Mouse (Mus musculus) kidney, embryonic 16.5 days (tissue): ENCODE data around the gene Gramd1b. TPM values are rescaled to one million over a fixed set of nuclear protein-coding genes. Genes with fewer than 3 reads are reported as not detected.

Source experiments
- ATAC-seq: fragments of 200-750 bp; cut with Nextera tagmentation; 2 replicates; pipeline ENCODE4 v1.8.0; 2017; ENCODE audit warnings: moderate TSS enrichment; ENCODE audit not compliant: low FRiP score, low TSS enrichment
- H3K27ac ChIP-seq: fragments of 300-500 bp; sonication (generic); 2 replicates; pipeline ENCODE4 v1.5.1; 2014; ENCODE audit warnings: low read length
- H3K27me3 ChIP-seq: fragments of 300-500 bp; sonication (generic); 2 replicates; pipeline ENCODE4 v1.6.1; 2014; ENCODE audit warnings: low read length, control low read depth, mixed read lengths; ENCODE audit not compliant: insufficient read depth
- H3K36me3 ChIP-seq: fragments of 300-500 bp; sonication (generic); 2 replicates; pipeline ENCODE4 v1.6.1; 2014; ENCODE audit warnings: low read length, control low read depth, mixed read lengths; ENCODE audit not compliant: insufficient read depth
- H3K4me1 ChIP-seq: fragments of 300-500 bp; sonication (generic); 2 replicates; pipeline ENCODE4 v1.6.1; 2014; ENCODE audit warnings: low read length, control low read depth, mixed read lengths; ENCODE audit not compliant: insufficient read depth
- H3K4me2 ChIP-seq: fragments of 300-500 bp; sonication (generic); replicated peaks from 2 replicates; pipeline ENCODE4 v1.6.1; 2014; ENCODE audit warnings: low read depth, low read length
- H3K4me3 ChIP-seq: fragments of 300-500 bp; sonication (generic); 2 replicates; pipeline ENCODE4 v1.5.1; 2014; ENCODE audit warnings: mild to moderate bottlenecking, low read length
- H3K9ac ChIP-seq: fragments of 300-500 bp; sonication (generic); replicated peaks from 2 replicates; pipeline ENCODE4 v1.6.1; 2014; ENCODE audit warnings: low read length
- H3K9me3 ChIP-seq: fragments of 300-500 bp; sonication (generic); 2 replicates; pipeline ENCODE4 v1.6.1; 2016; ENCODE audit warnings: low read length, control low read depth
- WGBS: fragments of 180-500 bp; shearing (Covaris S2); extraction: QIAGEN DNeasy Blood & Tissue Kit; methylation state at CpG from one replicate; pipeline ENCODE4 v1.1.7; 2014; 5-methylcytosine and 5-hydroxymethylcytosine counted together
- polyA plus RNA-seq: library from polyadenylated mRNA; unstranded; fragments of >200 nt; fragmentation: Nextera tagmentation; extraction: Ambion mirVana; gene quantifications from 2 replicates; pipeline ENCODE4 v1.2.1, GENCODE M21; 2015

The Gramd1b gene
- polyA plus RNA-seq, 1 experiment from 2014 or later: 11.0 TPM

DNA sequence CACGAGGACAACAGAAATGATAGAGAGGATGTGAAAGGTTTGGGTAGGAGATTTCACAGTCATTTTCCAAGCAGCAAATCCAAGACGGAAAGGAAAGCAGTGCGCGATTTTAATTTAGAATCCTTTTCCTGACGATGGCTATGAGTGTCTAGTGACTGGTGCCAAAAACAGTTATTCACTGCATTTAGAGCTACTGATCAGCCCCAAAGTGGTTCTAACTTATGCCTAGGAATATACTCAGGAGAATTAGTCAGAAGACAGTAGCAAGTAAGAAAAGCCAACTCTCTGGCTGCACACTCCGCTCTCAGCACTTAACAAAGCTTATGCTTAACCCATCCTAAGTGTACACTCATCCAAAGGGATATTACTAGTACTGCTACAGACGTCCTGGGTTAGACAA lies 166.9 kb downstream of the Gramd1b start:
- H3K27me3 ChIP-seq: no peaks in the 10 kb centered on the region
- H3K27ac ChIP-seq: no peak overlapping the region
- no peak overlapping the region for H3K4me3 ChIP-seq
- H3K9ac ChIP-seq: no peak overlapping the region
- ATAC-seq: no peak
- 78% methylated on average over 7 of the region's 7 CpGs for WGBS
- no peaks in the 10 kb centered on the region for H3K9me3 ChIP-seq
- H3K4me1 ChIP-seq: no peaks in the 10 kb centered on the region
- no peak overlapping the region for H3K4me2 ChIP-seq
- no peaks in the 10 kb centered on the region for H3K36me3 ChIP-seq

DNA sequence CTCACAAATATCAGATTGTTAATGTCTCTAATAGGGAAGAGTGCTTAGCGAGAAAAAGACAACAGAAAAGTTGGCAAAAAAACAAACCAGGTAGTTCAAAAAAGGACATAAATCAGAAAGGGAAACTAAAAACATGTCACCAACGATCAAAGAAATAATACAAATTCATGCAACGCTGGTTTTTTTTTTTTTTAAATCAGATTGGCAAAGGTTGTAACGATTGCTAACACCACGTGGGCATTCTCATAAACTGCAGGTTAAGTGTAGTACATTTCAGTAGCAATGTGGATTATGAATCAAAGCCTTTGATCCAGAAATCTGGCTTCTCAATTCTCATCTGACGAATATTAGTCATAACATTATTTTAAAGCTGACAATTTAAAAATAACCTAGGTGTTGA lies 169.2 kb downstream of the Gramd1b start:
- Histone ChIP-seq H3K4me1 (no peaks in the 10 kb centered on the region), H3K9me3 (no peaks in the 10 kb centered on the region), H3K27me3 (no peaks in the 10 kb centered on the region), H3K9ac (no peak overlapping the region), H3K36me3 (no peaks in the 10 kb centered on the region), H3K4me2 (no peak overlapping the region), H3K27ac (no peak overlapping the region), H3K4me3 (no peak overlapping the region)
- 77% methylated on average over 6 of the region's 6 CpGs for WGBS
- no peak for ATAC-seq

DNA sequence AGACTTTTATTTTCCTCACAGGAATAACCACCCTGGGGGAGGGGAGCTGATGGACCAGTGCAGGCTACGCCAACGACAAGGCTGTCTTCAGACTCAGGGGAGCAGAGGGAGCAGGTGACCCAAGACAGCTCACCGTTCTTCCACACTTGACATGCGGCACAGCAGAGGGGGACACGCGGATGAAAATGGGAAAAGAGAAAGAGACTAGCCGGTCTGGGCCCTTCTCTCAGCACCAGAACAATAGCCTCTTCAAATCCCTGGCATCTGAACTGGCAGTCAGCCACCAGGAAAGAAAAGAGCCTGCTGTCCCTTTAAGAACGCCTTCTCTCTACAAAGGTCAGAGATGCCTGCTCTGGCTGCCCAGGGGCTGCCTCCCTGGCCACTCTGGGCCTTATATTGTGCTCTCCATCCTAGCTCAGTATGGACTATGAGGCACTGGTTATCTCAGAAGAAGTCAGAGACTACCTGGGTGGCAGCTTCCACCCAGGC lies 172.7 kb downstream of the Gramd1b start:
- H3K4me2 ChIP-seq: no peak overlapping the region
- ATAC-seq: no peak
- H3K4me3 ChIP-seq: no peak overlapping the region
- H3K27me3 ChIP-seq: no peaks in the 10 kb centered on the region
- no peaks in the 10 kb centered on the region for H3K4me1 ChIP-seq
- no peak overlapping the region for H3K27ac ChIP-seq
- no peaks in the 10 kb centered on the region for H3K36me3 ChIP-seq
- no peaks in the 10 kb centered on the region for H3K9me3 ChIP-seq
- WGBS: 74% methylated on average over 8 of the region's 8 CpGs
- no peak overlapping the region for H3K9ac ChIP-seq

DNA sequence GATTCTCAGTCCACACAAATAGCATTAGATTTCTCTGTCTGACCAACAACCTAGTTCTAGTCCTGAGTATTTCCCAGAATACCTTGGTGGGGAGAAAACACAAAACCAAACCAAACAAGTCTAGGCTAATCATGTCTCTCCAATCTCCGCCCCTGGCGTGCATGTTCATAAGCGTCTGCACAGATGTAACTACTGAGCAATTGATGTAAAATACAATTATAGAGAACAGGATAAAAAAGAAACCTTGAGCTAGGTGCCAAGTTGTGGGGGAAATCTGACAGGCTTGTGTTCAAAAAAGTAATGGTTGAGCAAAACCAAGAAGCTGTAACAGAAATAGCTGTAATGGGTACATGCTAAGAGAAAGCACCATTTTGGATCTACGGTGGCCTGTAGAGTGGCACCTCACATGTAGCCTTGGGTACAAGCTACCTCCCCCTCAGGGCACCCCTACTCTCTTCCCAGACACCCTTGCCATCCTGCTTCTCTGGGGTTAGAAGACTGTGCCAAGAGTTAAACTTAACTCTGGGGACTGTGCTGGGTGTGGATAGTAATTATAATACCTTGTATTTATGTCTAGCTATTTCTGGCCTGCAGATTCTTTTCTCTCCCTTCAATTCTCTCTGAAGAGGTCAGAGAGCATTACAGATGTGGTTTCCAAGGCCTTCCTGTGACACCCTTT lies 174.3 kb downstream of the Gramd1b start:
- Histone ChIP-seq H3K4me1 (no peaks in the 10 kb centered on the region), H3K4me2 (no peak overlapping the region), H3K27ac (no peak overlapping the region), H3K4me3 (no peak overlapping the region), H3K36me3 (no peaks in the 10 kb centered on the region), H3K9ac (no peak overlapping the region), H3K27me3 (no peaks in the 10 kb centered on the region), H3K9me3 (no peaks in the 10 kb centered on the region)
- WGBS: 92% methylated on average over 4 of the region's 4 CpGs
- ATAC-seq: no peak

DNA sequence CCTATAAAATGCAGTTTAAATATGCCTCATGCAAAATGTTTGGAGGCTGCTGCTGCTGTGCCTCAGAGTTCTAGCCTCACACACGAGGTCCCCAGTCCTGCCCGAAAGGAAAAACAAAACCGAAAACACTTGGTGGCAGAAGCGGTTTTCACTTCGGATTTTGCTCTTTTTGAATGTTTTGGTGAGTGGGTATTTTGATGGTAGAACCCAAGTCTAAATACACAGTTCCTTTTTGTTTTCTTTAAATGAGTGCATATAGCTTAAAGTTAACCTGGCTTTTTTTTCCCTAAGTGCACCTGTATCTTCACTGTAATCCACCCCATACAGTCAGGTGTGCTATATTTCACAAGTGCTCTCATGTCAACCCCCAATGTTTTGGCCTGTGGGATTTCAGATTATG lies 174.8 kb downstream of the Gramd1b start:
- ATAC-seq: no peak
- WGBS: 89% methylated on average over 5 of the region's 5 CpGs

DNA sequence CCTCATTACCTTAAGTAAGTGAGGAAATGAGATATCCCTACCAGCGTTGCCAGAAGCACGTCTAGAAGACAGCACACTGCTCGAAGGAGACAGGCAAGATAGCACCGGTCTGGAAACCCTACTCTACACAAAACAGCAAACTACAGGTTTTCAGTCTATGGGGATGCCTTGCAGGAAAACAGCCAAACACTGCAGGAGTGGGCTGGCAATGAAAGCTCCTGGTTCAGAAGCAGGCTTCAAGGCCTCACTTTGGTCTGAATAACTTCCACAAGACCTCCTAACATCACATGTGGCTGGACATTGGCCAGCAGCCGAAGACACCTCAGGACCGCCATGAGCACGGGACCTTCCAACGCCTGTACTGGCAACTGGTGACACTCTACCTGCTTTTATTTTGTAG lies 175.8 kb downstream of the Gramd1b start:
- no peak overlapping the region for H3K4me3 ChIP-seq
- no peaks in the 10 kb centered on the region for H3K4me1 ChIP-seq
- H3K36me3 ChIP-seq: no peaks in the 10 kb centered on the region
- H3K27me3 ChIP-seq: no peaks in the 10 kb centered on the region
- H3K9me3 ChIP-seq: no peaks in the 10 kb centered on the region
- ATAC-seq: no peak
- H3K9ac ChIP-seq: no peak overlapping the region
- H3K4me2 ChIP-seq: no peak overlapping the region
- 87% methylated on average over 8 of the region's 8 CpGs for WGBS
- H3K27ac ChIP-seq: no peak overlapping the region

More for the DNA sequence above, 174.8 kb downstream of the Gramd1b start:
- Histone ChIP-seq H3K27ac (no peak overlapping the region), H3K4me2 (no peak overlapping the region), H3K36me3 (no peaks in the 10 kb centered on the region), H3K4me1 (no peaks in the 10 kb centered on the region), H3K4me3 (no peak overlapping the region), H3K27me3 (no peaks in the 10 kb centered on the region), H3K9me3 (no peaks in the 10 kb centered on the region), H3K9ac (no peak overlapping the region)

DNA sequence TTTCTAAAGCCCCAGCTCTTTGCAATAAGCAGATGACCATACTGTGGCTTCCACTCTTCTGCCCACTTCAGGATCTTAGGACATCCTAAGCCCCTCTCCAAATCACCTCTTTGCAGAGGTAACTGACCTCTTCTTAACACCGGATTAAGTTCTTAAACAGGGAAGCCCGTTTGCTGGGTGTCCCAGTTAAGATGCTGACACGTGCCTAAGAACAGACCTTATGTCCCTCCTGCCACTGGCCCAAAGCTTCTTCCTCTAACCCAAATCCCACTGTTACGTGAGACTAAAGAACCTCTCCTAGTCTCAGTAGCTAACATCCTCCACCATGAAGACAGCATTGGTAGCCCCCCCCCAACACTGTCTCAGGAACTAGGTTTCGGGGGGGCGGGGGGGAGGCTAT lies 177.6 kb downstream of the Gramd1b start:
- H3K9me3 ChIP-seq: no peaks in the 10 kb centered on the region
- H3K27me3 ChIP-seq: no peaks in the 10 kb centered on the region
- no peaks in the 10 kb centered on the region for H3K36me3 ChIP-seq
- H3K4me2 ChIP-seq: no peak overlapping the region
- no peak overlapping the region for H3K4me3 ChIP-seq
- no peak overlapping the region for H3K27ac ChIP-seq
- no peak overlapping the region for H3K9ac ChIP-seq
- no peak for ATAC-seq
- 89% methylated on average over 6 of the region's 6 CpGs for WGBS
- no peaks in the 10 kb centered on the region for H3K4me1 ChIP-seq

DNA sequence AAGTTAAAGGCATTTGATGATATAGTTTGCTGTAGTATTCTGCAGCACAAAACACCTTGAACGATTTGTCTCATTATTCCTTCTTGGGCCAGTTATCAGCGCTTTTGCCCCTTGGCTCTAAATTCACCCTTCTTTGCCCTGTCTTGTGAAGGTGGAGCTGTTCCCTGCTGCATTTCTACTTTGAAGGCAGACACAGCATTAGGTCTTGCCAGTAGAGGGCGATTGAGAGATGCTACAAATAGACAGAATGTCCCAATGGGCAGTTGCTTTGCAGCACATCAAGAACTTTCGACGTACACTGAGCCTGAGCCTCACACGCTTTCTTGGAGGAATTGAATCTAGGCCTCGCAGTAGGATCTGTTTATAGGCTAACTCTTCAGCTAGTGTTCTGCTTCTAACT lies 180.5 kb downstream of the Gramd1b start:
- no peak for ATAC-seq
- Histone ChIP-seq H3K9ac (no peak overlapping the region), H3K27me3 (no peaks in the 10 kb centered on the region), H3K36me3 (no peaks in the 10 kb centered on the region), H3K4me3 (no peak overlapping the region), H3K27ac (no peak overlapping the region), H3K4me2 (no peak overlapping the region), H3K9me3 (no peaks in the 10 kb centered on the region), H3K4me1 (peaks cover 7% of the 10 kb centered on the region; the same call in 1 of the 2 replicates)
- WGBS: 18% methylated on average over 7 of the region's 7 CpGs

DNA sequence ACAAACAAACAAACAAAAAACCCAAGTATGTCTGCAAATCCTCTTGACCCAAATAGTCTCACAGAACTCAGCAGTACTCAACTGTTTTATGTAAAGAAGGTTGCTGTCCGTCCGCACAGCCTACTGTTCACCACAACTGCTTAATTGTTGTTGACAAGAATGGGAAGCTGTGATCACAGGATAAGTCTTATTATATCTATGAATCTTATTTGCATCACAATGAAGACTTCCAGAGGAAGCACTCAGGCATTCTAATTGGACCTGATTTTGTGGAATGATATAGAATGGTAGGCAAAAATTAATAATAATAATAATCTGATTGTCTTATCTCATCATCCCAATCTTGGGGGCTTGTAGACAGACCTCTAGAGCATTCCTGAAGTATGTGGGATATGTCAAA lies 181.1 kb downstream of the Gramd1b start:
- Histone ChIP-seq H3K9me3 (no peaks in the 10 kb centered on the region), H3K36me3 (no peaks in the 10 kb centered on the region), H3K4me1 (peaks cover 13% of the 10 kb centered on the region), H3K27me3 (no peaks in the 10 kb centered on the region), H3K4me2 (no peak overlapping the region), H3K4me3 (no peak overlapping the region), H3K9ac (no peak overlapping the region), H3K27ac (no peak overlapping the region)
- 89% methylated on average over 2 of the region's 2 CpGs for WGBS
- ATAC-seq: no peak

DNA sequence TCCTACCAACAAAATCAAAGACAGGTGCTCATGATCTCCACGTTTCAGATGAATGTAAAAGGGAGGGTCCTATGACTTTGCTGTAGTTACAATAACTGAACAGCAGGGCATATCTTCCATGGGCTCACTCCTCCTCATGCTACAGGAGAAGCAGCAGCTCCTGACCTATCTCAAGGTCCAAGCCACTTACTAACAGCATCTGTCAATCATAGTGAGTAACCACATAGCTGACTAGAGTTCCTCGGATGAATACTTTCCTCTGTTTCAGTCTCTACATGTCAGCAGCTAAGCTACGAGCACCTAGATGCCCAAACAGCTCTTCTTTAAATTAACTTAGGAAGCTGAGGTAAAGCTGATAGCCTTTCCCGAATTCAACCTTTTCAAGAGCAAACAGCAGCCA lies 181.6 kb downstream of the Gramd1b start:
- H3K36me3 ChIP-seq: no peaks in the 10 kb centered on the region
- H3K9ac ChIP-seq: no peak overlapping the region
- peaks cover 18% of the 10 kb centered on the region for H3K4me1 ChIP-seq
- no peaks in the 10 kb centered on the region for H3K27me3 ChIP-seq
- no peak overlapping the region for H3K4me2 ChIP-seq
- 78% methylated on average over 4 of the region's 4 CpGs for WGBS
- H3K9me3 ChIP-seq: no peaks in the 10 kb centered on the region
- H3K4me3 ChIP-seq: no peak overlapping the region
- no peak for ATAC-seq
- no peak overlapping the region for H3K27ac ChIP-seq
